Mouse (Mus musculus): ENCODE results near the gene Wfs1. TPM values are rescaled to one million over a fixed set of nuclear protein-coding genes. Genes with fewer than 3 reads are reported as not detected.
"Not testable (repeated sequence)": the region's sequence is repeated elsewhere in the genome, so short reads cannot be mapped to it uniquely, and the experiment has no call there.

Gene Wfs1
- polyA plus RNA-seq, 1 experiment from 2014 or later = 8.9 TPM

- Histone ChIP-seq H3K4me3 (no peak overlapping the region), H3K9me3 (no peaks in the 10 kb centered on the region), H3K36me3 (no peaks in the 10 kb centered on the region), H3K27me3 (replicated peaks) (0 out of 2 replicates have a peak, but pooled peaks cover 3% of the 10 kb centered on the region), H3K4me1 (peaks cover 5% of the 10 kb centered on the region), H3K4me2 (replicated peaks) (no peak overlapping the region), H3K27ac (no peak overlapping the region), H3K9ac (no peak overlapping the region)
- 45% methylated on average over 8 of the region's 8 CpGs for WGBS
- no peak; the same call in 1 of the 2 replicates for ATAC-seq (ENCODE audit: low FRiP score, low read depth)
Measured at GRCm38 (mm10) chr5:36945102-36945701, 43.8 kb downstream of the Wfs1 start.

- Histone ChIP-seq H3K27me3 (replicated peaks) (0 out of 2 replicates have a peak, but pooled peaks cover 3% of the 10 kb centered on the region), H3K27ac (no peak overlapping the region), H3K4me1 (peaks cover 5% of the 10 kb centered on the region), H3K4me2 (replicated peaks) (no peak overlapping the region), H3K36me3 (no peaks in the 10 kb centered on the region), H3K9me3 (no peaks in the 10 kb centered on the region), H3K4me3 (no peak overlapping the region), H3K9ac (no peak overlapping the region)
- ATAC-seq (ENCODE audit: low FRiP score, low read depth) = no peak
- WGBS = 71% methylated on average over 5 of the region's 5 CpGs
Measured at GRCm38 (mm10) chr5:36944552-36944951, 44.5 kb downstream of the Wfs1 start.

GRCm38 (mm10) chr5:36942446-36942845 lies 46.6 kb downstream of the Wfs1 start:
- H3K4me2 ChIP-seq (replicated peaks) = no peak overlapping the region
- no peak overlapping the region for H3K27ac ChIP-seq
- ATAC-seq (ENCODE audit: low FRiP score, low read depth) = no peak
- no peaks in the 10 kb centered on the region for H3K36me3 ChIP-seq
- peaks cover 5% of the 10 kb centered on the region for H3K4me1 ChIP-seq
- no peaks in the 10 kb centered on the region for H3K27me3 ChIP-seq (replicated peaks)
- no peak overlapping the region for H3K9ac ChIP-seq
- H3K4me3 ChIP-seq = no peak overlapping the region
- WGBS = 97% methylated on average over 2 of the region's 2 CpGs
- no peaks in the 10 kb centered on the region for H3K9me3 ChIP-seq

- not testable (repeated sequence) for H3K4me3 ChIP-seq; H3K9ac ChIP-seq; H3K4me1 ChIP-seq; ATAC-seq (ENCODE audit: low FRiP score, low read depth); H3K27me3 ChIP-seq (replicated peaks); H3K27ac ChIP-seq; H3K4me2 ChIP-seq (replicated peaks); H3K36me3 ChIP-seq; H3K9me3 ChIP-seq
- 79% methylated on average over 2 of the region's 2 CpGs for WGBS
Measured at GRCm38 (mm10) chr5:36938991-36939390, 50.0 kb downstream of the Wfs1 start.

- Histone ChIP-seq H3K27me3 (replicated peaks) (no peaks in the 10 kb centered on the region), H3K4me1 (peaks cover 9% of the 10 kb centered on the region), H3K9me3 (no peaks in the 10 kb centered on the region), H3K9ac (no peak overlapping the region), H3K4me2 (replicated peaks) (no peak overlapping the region), H3K27ac (no peak overlapping the region), H3K4me3 (no peak overlapping the region), H3K36me3 (no peaks in the 10 kb centered on the region)
- no peak for ATAC-seq (ENCODE audit: low FRiP score, low read depth)
- 93% methylated on average over 5 of the region's 5 CpGs for WGBS
Measured at GRCm38 (mm10) chr5:36938021-36938420, 51.0 kb downstream of the Wfs1 start.

GRCm38 (mm10) chr5:36936548-36936947 lies 52.5 kb downstream of the Wfs1 start:
- WGBS = 72% methylated on average over 7 of the region's 7 CpGs

GRCm38 (mm10) chr5:36935486-36936473 lies 53.2 kb downstream of the Wfs1 start:
- Histone ChIP-seq H3K4me3 (no peak overlapping the region), H3K9ac (no peak overlapping the region), H3K27me3 (replicated peaks) (no peaks in the 10 kb centered on the region), H3K27ac (no peak overlapping the region), H3K4me1 (peaks cover 9% of the 10 kb centered on the region), H3K9me3 (no peaks in the 10 kb centered on the region), H3K4me2 (replicated peaks) (no peak overlapping the region), H3K36me3 (peaks cover 4% of the 10 kb centered on the region; the same call in 1 of the 2 replicates)
- WGBS = 67% methylated on average over 17 of the region's 17 CpGs
- ATAC-seq (ENCODE audit: low FRiP score, low read depth) = no peak

More at GRCm38 (mm10) chr5:36936548-36936947, 52.5 kb downstream of the Wfs1 start:
- Histone ChIP-seq H3K4me3 (no peak overlapping the region), H3K27ac (no peak overlapping the region), H3K27me3 (replicated peaks) (no peaks in the 10 kb centered on the region), H3K9me3 (no peaks in the 10 kb centered on the region), H3K4me1 (peaks cover 9% of the 10 kb centered on the region), H3K9ac (no peak overlapping the region), H3K36me3 (0 out of 2 replicates have a peak, but pooled peaks cover 2% of the 10 kb centered on the region), H3K4me2 (replicated peaks) (no peak overlapping the region)
- no peak for ATAC-seq (ENCODE audit: low FRiP score, low read depth)

- Histone ChIP-seq H3K9me3 (no peaks in the 10 kb centered on the region), H3K9ac (no peak overlapping the region), H3K4me3 (no peak overlapping the region), H3K27me3 (replicated peaks) (0 out of 2 replicates have a peak, but pooled peaks cover 3% of the 10 kb centered on the region), H3K4me1 (peaks cover 9% of the 10 kb centered on the region), H3K4me2 (replicated peaks) (no peak overlapping the region), H3K36me3 (peaks cover 4% of the 10 kb centered on the region; the same call in 1 of the 2 replicates), H3K27ac (no peak overlapping the region)
- ATAC-seq (ENCODE audit: low FRiP score, low read depth) = no peak
- WGBS = 71% methylated on average over 7 of the region's 8 CpGs
Measured at GRCm38 (mm10) chr5:36933383-36933782, 55.6 kb downstream of the Wfs1 start.

GRCm38 (mm10) chr5:36929376-36929775 lies 59.6 kb downstream of the Wfs1 start:
- H3K9me3 ChIP-seq = no peaks in the 10 kb centered on the region
- 73% methylated on average over 3 of the region's 3 CpGs for WGBS
- H3K27ac ChIP-seq = no peak overlapping the region
- no peak for ATAC-seq (ENCODE audit: low FRiP score, low read depth)
- 0 out of 2 replicates have a peak, but pooled peaks cover 3% of the 10 kb centered on the region for H3K27me3 ChIP-seq (replicated peaks)
- no peak overlapping the region for H3K4me2 ChIP-seq (replicated peaks)
- no peaks in the 10 kb centered on the region for H3K4me1 ChIP-seq
- H3K4me3 ChIP-seq = no peak overlapping the region
- no peak overlapping the region for H3K9ac ChIP-seq
- peaks cover 4% of the 10 kb centered on the region; the same call in 1 of the 2 replicates for H3K36me3 ChIP-seq

GRCm38 (mm10) chr5:36928701-36929100 lies 60.3 kb downstream of the Wfs1 start:
- ATAC-seq (ENCODE audit: low FRiP score, low read depth) = no peak
- 0 out of 2 replicates have a peak, but pooled peaks cover 3% of the 10 kb centered on the region for H3K27me3 ChIP-seq (replicated peaks)
- no peak overlapping the region for H3K27ac ChIP-seq
- H3K9me3 ChIP-seq = no peaks in the 10 kb centered on the region
- H3K36me3 ChIP-seq = peaks cover 4% of the 10 kb centered on the region; the same call in 1 of the 2 replicates
- no peak overlapping the region for H3K9ac ChIP-seq
- 55% methylated on average over 4 of the region's 4 CpGs for WGBS
- no peaks in the 10 kb centered on the region for H3K4me1 ChIP-seq
- no peak overlapping the region for H3K4me3 ChIP-seq
- H3K4me2 ChIP-seq (replicated peaks) = no peak overlapping the region

GRCm38 (mm10) chr5:36923826-36924700 lies 64.9 kb downstream of the Wfs1 start:
- H3K36me3 ChIP-seq = no peaks in the 10 kb centered on the region
- H3K9ac ChIP-seq = no peak overlapping the region
- H3K27me3 ChIP-seq (replicated peaks) = no peaks in the 10 kb centered on the region
- 52% methylated on average over 11 of the region's 11 CpGs for WGBS
- H3K4me1 ChIP-seq = no peaks in the 10 kb centered on the region
- H3K4me2 ChIP-seq (replicated peaks) = no peak overlapping the region
- no peak overlapping the region for H3K4me3 ChIP-seq
- ATAC-seq (ENCODE audit: low FRiP score, low read depth) = no peak
- H3K27ac ChIP-seq = no peak overlapping the region
- no peaks in the 10 kb centered on the region for H3K9me3 ChIP-seq

Data from neural tube, embryonic 12.5 days (tissue).